Mouse (Mus musculus) testis, adult 2 months (tissue): ENCODE results near the gene Slirp.

Source experiments
- CTCF ChIP-seq: fragments of 200-500 bp; IDR thresholded peaks from 2 replicates; pipeline ENCODE4 v1.5.1; 2012; ENCODE audit warnings: low read depth, mild to moderate bottlenecking, inconsistent platforms, low read length, moderate library complexity; ENCODE audit not compliant: control insufficient read depth, insufficient read depth, insufficient replicate concordance
- POLR2A ChIP-seq: fragments of 200-500 bp; IDR thresholded peaks from 2 replicates; pipeline ENCODE4 v1.6.1; 2012; ENCODE audit warnings: low read depth, mild to moderate bottlenecking, inconsistent platforms, low read length, moderate library complexity; ENCODE audit not compliant: control insufficient read depth

GRCm38 (mm10) chr12:87419974-87420485 lies 23.7 kb upstream of the Slirp start:
- TF ChIP-seq CTCF: no peak
- no peak for TF ChIP-seq POLR2A
